ENCODE assay signal across 9 mouse cellular contexts in the genomic region with DNA sequence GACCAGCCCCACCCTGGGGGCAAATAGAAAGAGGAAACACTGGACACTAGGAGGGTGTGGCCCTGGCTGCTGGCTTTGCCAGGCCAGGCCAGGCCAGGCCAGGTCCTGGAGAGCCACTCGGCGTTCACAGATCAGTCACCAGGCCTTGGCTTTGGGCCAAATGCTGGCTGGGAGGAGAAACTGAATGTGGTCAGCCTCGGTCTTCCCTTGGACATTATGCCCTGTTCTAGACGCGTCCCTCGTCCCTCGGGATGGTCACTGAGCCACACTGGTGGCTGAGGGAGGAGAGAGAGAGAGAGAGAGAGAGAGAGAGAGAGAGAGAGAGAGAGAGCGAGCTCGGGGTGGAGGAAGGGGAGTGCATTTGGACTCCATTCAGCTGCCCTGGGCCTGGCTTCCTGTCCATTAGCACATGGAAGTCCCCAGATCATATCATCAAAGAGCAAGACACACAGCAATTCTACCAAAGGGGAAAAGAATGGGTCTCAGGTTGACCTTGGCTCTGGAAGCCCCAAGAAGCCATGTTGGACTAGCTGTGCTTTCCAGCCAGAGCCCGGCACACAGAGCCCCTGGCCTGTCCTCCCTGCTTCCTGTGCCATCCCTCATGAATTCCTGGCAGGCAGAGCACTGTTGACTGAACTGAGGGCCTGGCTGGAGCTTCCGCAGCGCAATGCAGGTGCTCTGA. TPM values are rescaled to one million over a fixed set of nuclear protein-coding genes. Genes with fewer than 3 reads are reported as not detected.
A peak's percentile ranks its signal among the peaks of the same experiment; 100 is the strongest.
DNase-seq lines count a peak whose midpoint lies in the region; ATAC-seq lines count a peak whose summit lies in the region.
"Had no signal": no experiment of that assay in that cellular context is flagged by ENCODE, and none has a peak within 500 bp of the region (broad histone marks: within the 10 kb centered on the region; RNA-seq: fewer than 3 reads in every experiment).

No protein-coding gene starts in this region.

- DNase-seq in forebrain, embryonic 14.5 days (ENCODE audit: low spot score), result peak; percentile 23
- no peak for DNase-seq in forebrain, embryonic 11.5 days (ENCODE audit: low spot score)
- peak; percentile 84 for DNase-seq in adrenal gland, adult 8-10 months
- peak; percentile 83 for DNase-seq in gastrocnemius, postnatal 14 days
- peak; percentile 86 for DNase-seq in kidney, adult 18-20 months
- no peak for DNase-seq in embryo, embryonic 10.5 days (ENCODE audit: low spot score)

- no peaks in the 10 kb centered on the region for H3K9me3 ChIP-seq in forebrain, embryonic 14.5 days (replicated peaks; ENCODE audit: control insufficient read depth, low read length)
- H3K9me3 ChIP-seq in forebrain, embryonic 11.5 days (ENCODE audit: control insufficient read depth, low read length), result no peaks in the 10 kb centered on the region
- no peaks in the 10 kb centered on the region for H3K9me3 ChIP-seq in lung, embryonic 16.5 days (ENCODE audit: control insufficient read depth, low read length)
- H3K9me3 ChIP-seq: limb, embryonic 15.5 days had no signal

- no peaks in the 10 kb centered on the region for H3K27me3 ChIP-seq in forebrain, embryonic 14.5 days (replicated peaks; ENCODE audit: control insufficient read depth, insufficient read depth, low read length)
- no peaks in the 10 kb centered on the region for H3K27me3 ChIP-seq in forebrain, embryonic 11.5 days (ENCODE audit: control insufficient read depth, insufficient read depth, low read length)
- H3K27me3 ChIP-seq in lung, embryonic 16.5 days (ENCODE audit: control insufficient read depth, insufficient read depth, low read depth, low read length), result no peaks in the 10 kb centered on the region
- H3K27me3 ChIP-seq: limb, embryonic 15.5 days had no signal

- ATAC-seq in forebrain, embryonic 14.5 days, result no peak
- no peak for ATAC-seq in forebrain, embryonic 11.5 days (replicated peaks; ENCODE audit: low FRiP score)
- ATAC-seq in lung, embryonic 16.5 days (ENCODE audit: low read depth), result peak; percentile 73
- ATAC-seq in megakaryocyte-erythroid progenitor cell, adult 5-6 weeks (replicated peaks; ENCODE audit: low FRiP score, low TSS enrichment, poor library complexity, severe bottlenecking), result no peak

- no peaks in the 10 kb centered on the region for H3K4me1 ChIP-seq in forebrain, embryonic 14.5 days (ENCODE audit: control insufficient read depth, insufficient read depth, low read length)
- H3K4me1 ChIP-seq in forebrain, embryonic 11.5 days (replicated peaks; ENCODE audit: control insufficient read depth, insufficient read depth, low read length), result no peaks in the 10 kb centered on the region
- H3K4me1 ChIP-seq in lung, embryonic 16.5 days (replicated peaks; ENCODE audit: control insufficient read depth, insufficient read depth, low read length), result peaks cover 16% of the 10 kb centered on the region

- H3K9ac ChIP-seq in forebrain, embryonic 14.5 days (ENCODE audit: low read length), result no peak overlapping the region
- H3K9ac ChIP-seq in forebrain, embryonic 11.5 days (ENCODE audit: low read length), result no peak overlapping the region
- peak overlapping the region; percentile 44 for H3K9ac ChIP-seq in lung, embryonic 16.5 days (ENCODE audit: low read length)
- H3K9ac ChIP-seq: limb, embryonic 15.5 days had no signal

- no peak overlapping the region for H3K27ac ChIP-seq in forebrain, embryonic 14.5 days (ENCODE audit: low read depth, low read length)
- no peak overlapping the region for H3K27ac ChIP-seq in forebrain, embryonic 11.5 days (ENCODE audit: low read depth, low read length)
- peak overlapping the region; percentile 80 for H3K27ac ChIP-seq in lung, embryonic 16.5 days (ENCODE audit: low read length)
- H3K27ac ChIP-seq: limb, embryonic 15.5 days had no signal

- intact Hi-C loops in gastrocnemius, postnatal 14 days (cut with DNase I; ENCODE audit: low total_unique reads), result no loop called here

- 74% methylated on average over 12 of the region's 12 CpGs for whole genome bisulfite sequencing in forebrain, embryonic 14.5 days
- 80% methylated on average over 12 of the region's 12 CpGs for WGBS in forebrain, embryonic 11.5 days
- 31% methylated on average over 12 of the region's 12 CpGs for WGBS in lung, embryonic 16.5 days

- no peak overlapping the region for H3K4me2 ChIP-seq in forebrain, embryonic 14.5 days (ENCODE audit: low read length)
- no peak overlapping the region for H3K4me2 ChIP-seq in forebrain, embryonic 11.5 days (ENCODE audit: low read depth, low read length, severe bottlenecking)
- no peak overlapping the region for H3K4me2 ChIP-seq in lung, embryonic 16.5 days (ENCODE audit: low read depth, low read length)
- H3K4me2 ChIP-seq: limb, embryonic 15.5 days had no signal

- H3K4me3 ChIP-seq in forebrain, embryonic 14.5 days (ENCODE audit: low read depth, low read length), result no peak overlapping the region
- no peak overlapping the region for H3K4me3 ChIP-seq in forebrain, embryonic 11.5 days (ENCODE audit: low read depth, low read length)
- no peak overlapping the region for H3K4me3 ChIP-seq in lung, embryonic 16.5 days (ENCODE audit: low read length)
- H3K4me3 ChIP-seq: limb, embryonic 15.5 days had no signal

- H3K36me3 ChIP-seq in forebrain, embryonic 14.5 days (ENCODE audit: control insufficient read depth, insufficient read depth, low read length), result no peaks in the 10 kb centered on the region
- H3K36me3 ChIP-seq in forebrain, embryonic 11.5 days (ENCODE audit: control insufficient read depth, insufficient read depth, low read length), result no peaks in the 10 kb centered on the region
- H3K36me3 ChIP-seq in lung, embryonic 16.5 days (ENCODE audit: control insufficient read depth, insufficient read depth, low read length), result peaks cover 34% of the 10 kb centered on the region

RNA-seq across cellular contexts. Expression of a gene that starts 24.4 kb away (rescaled TPM):
- polyA plus RNA-seq in forebrain, embryonic 14.5 days (2014; fragmentation: Nextera tagmentation; extraction: Ambion mirVana), result 5.0 and 7.0 TPM in 2 replicates
- polyA plus RNA-seq in forebrain, embryonic 11.5 days (2014; fragmentation: Nextera tagmentation; extraction: Ambion mirVana), result 4.2 and 4.7 TPM in 2 replicates
- 10 to 100 TPM; 58.1 to 75.3 (median 62.3) TPM for total RNA-seq in adrenal gland, adult 8-10 months (2022)
- total RNA-seq in gastrocnemius, postnatal 14 days (2021), result 10 to 100 TPM; 48.4 to 50.2 TPM
- polyA plus RNA-seq in lung, embryonic 16.5 days (2015; fragmentation: Nextera tagmentation; extraction: Ambion mirVana), result 75.8 and 81.6 TPM in 2 replicates
- total RNA-seq in megakaryocyte-erythroid progenitor cell, adult 5-6 weeks (2014; fragmentation: Nextera tagmentation), result 10.2 and 19.6 TPM in 2 replicates
- 7.1 and 8.0 TPM in 2 replicates for total RNA-seq in megakaryocyte-erythroid progenitor cell, adult 5-6 weeks (2017)

Comparison
In these comparisons a context has a peak if more than half of its experiments do, and no peak if none do; other contexts are left out.
1. DNase-seq: peak in forebrain, embryonic 14.5 days (single experiment), adrenal gland, adult 8-10 months (single experiment), gastrocnemius, postnatal 14 days (single experiment) and kidney, adult 18-20 months (single experiment); none in forebrain, embryonic 11.5 days (single experiment) and embryo, embryonic 10.5 days (single experiment).